Mouse (Mus musculus) intestine, postnatal 0 days (tissue): ENCODE data around the gene Adh7. TPM values are rescaled to one million over a fixed set of nuclear protein-coding genes. Genes with fewer than 3 reads are reported as not detected.

Experiments
- ATAC-seq: fragments of 200-750 bp; cut with Nextera tagmentation; 2 replicates; pipeline ENCODE4 v1.8.0; 2017; ENCODE audit warnings: mild to moderate bottlenecking, moderate TSS enrichment, moderate library complexity
- H3K27ac ChIP-seq: fragments of 300-500 bp; sonication (generic); 2 replicates; pipeline ENCODE4 v1.5.1; 2014; ENCODE audit warnings: mild to moderate bottlenecking, low read depth, low read length, moderate library complexity
- H3K27me3 ChIP-seq: fragments of 300-500 bp; sonication (generic); replicated peaks from 2 replicates; pipeline ENCODE4 v1.6.1; 2014; ENCODE audit warnings: low read length, mixed read lengths; ENCODE audit not compliant: control insufficient read depth, insufficient read depth
- H3K36me3 ChIP-seq: fragments of 300-500 bp; sonication (generic); 2 replicates; pipeline ENCODE4 v1.6.1; 2014; ENCODE audit warnings: mild to moderate bottlenecking, moderate library complexity; ENCODE audit not compliant: control insufficient read depth, insufficient read depth
- H3K4me1 ChIP-seq: fragments of 300-500 bp; sonication (generic); replicated peaks from 2 replicates; pipeline ENCODE4 v1.6.1; 2014; ENCODE audit warnings: antibody characterized with exemption, low read length, mixed read lengths; ENCODE audit not compliant: control insufficient read depth, insufficient read depth
- H3K4me2 ChIP-seq: fragments of 300-500 bp; sonication (generic); replicated peaks from 2 replicates; pipeline ENCODE4 v1.6.1; 2014; ENCODE audit warnings: low read depth, mild to moderate bottlenecking, moderate library complexity
- H3K4me3 ChIP-seq: fragments of 300-500 bp; sonication (generic); 2 replicates; pipeline ENCODE4 v1.5.1; 2014; ENCODE audit warnings: low read depth, low read length
- H3K9ac ChIP-seq: fragments of 300-500 bp; sonication (generic); 2 replicates; pipeline ENCODE4 v1.6.1; 2014; ENCODE audit warnings: mild to moderate bottlenecking, low read depth, low read length
- H3K9me3 ChIP-seq: fragments of 300-500 bp; sonication (generic); 2 replicates; pipeline ENCODE4 v1.6.1; 2016; ENCODE audit warnings: mixed run types; ENCODE audit not compliant: control insufficient read depth
- CTCF ChIP-seq: sonication (generic); IDR thresholded peaks from 2 replicates; pipeline ENCODE4 v1.5.1; 2016; ENCODE audit warnings: low read depth, mild to moderate bottlenecking, control low read depth, antibody characterized with exemption, moderate library complexity
- WGBS: fragments of 180-500 bp; shearing (Covaris S2); extraction: QIAGEN DNeasy Blood & Tissue Kit; methylation state at CpG from one replicate; pipeline ENCODE4 v1.1.7; 2014; 5-methylcytosine and 5-hydroxymethylcytosine counted together
- polyA plus RNA-seq: library from polyadenylated mRNA; unstranded; fragments of >200 nt; fragmentation: Nextera tagmentation; extraction: Ambion mirVana; gene quantifications from 2 replicates; pipeline ENCODE4 v1.2.1, GENCODE M21; 2015

The Adh7 gene
- polyA plus RNA-seq, result 0.31 and 0.64 TPM in 2 replicates

GRCm38 (mm10) chr3:138217631-138218264, at the start of gene Adh7:
Gene Adh7 (plus strand): TSS chr3:138217760.
- H3K27me3 ChIP-seq, result no peaks in the 10 kb centered on the region
- no peak for TF ChIP-seq CTCF
- no peak for ATAC-seq
- no peak within 1 kb of the TSS for H3K27ac ChIP-seq
- H3K36me3 ChIP-seq, result no peaks in the 10 kb centered on the region
- H3K4me1 ChIP-seq, result no peaks in the 10 kb centered on the region
- H3K9ac ChIP-seq, result no peak within 1 kb of the TSS
- WGBS, result 82% methylated on average over 10 of the region's 10 CpGs
- H3K9me3 ChIP-seq, result no peaks in the 10 kb centered on the region
- no peak within 1 kb of the TSS for H3K4me3 ChIP-seq
- H3K4me2 ChIP-seq, result no peak within 1 kb of the TSS

DNA sequence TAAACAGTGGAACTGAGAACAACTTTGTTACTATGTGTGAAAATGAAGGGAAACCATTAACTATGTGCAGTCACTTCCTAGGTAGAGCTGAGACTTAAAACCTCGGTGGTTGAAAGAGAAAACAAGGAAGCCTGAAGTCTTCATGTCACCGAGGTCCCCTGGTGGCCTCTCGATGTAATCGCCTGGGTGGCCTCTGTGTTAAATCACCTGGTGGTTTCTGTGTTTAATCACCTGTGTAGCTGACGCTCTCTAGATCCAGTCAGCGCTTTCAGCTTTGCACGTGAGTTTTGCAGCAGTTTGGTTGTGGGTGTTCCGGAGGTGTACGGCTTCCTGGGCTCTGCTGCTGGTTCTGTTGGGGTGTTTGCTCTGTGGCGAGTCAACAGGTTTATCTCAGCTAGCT, 44.3 kb upstream of the Adh7 start:
- Histone ChIP-seq H3K9ac (no peak overlapping the region), H3K4me3 (no peak overlapping the region), H3K4me1 (no peaks in the 10 kb centered on the region), H3K36me3 (no peaks in the 10 kb centered on the region), H3K9me3 (no peaks in the 10 kb centered on the region), H3K4me2 (no peak overlapping the region), H3K27me3 (no peaks in the 10 kb centered on the region), H3K27ac (no peak overlapping the region)
- peak; percentile 39; the same call in 1 of the 2 replicates for TF ChIP-seq CTCF
- WGBS, result 70% methylated on average over 10 of the region's 10 CpGs
- ATAC-seq, result no peak; the same call in 1 of the 2 replicates

DNA sequence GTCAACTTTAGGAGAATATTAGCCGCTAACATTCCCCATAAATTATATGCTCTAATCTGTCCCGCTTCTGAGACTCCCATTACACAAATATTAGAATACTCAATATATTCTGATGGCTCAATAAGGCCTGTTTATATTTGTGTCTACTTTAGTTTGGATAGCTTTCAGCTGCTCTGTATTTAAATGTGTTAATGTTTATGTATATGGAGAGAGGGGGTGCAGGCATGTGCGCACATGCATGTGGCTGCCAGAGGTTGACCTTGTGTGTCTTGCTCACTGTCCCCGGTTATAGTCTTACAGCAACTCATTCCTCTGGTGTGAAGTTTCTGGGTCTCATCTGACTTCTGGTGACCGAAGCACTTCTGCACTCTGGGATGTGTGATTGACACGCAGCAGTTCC, 42.0 kb upstream of the Adh7 start:
- Histone ChIP-seq H3K27me3 (no peaks in the 10 kb centered on the region), H3K4me2 (no peak overlapping the region), H3K9me3 (no peaks in the 10 kb centered on the region), H3K9ac (no peak overlapping the region), H3K27ac (no peak overlapping the region), H3K4me3 (no peak overlapping the region), H3K4me1 (no peaks in the 10 kb centered on the region), H3K36me3 (no peaks in the 10 kb centered on the region)
- no peak for TF ChIP-seq CTCF
- no peak for ATAC-seq
- 68% methylated on average over 6 of the region's 6 CpGs for WGBS

DNA sequence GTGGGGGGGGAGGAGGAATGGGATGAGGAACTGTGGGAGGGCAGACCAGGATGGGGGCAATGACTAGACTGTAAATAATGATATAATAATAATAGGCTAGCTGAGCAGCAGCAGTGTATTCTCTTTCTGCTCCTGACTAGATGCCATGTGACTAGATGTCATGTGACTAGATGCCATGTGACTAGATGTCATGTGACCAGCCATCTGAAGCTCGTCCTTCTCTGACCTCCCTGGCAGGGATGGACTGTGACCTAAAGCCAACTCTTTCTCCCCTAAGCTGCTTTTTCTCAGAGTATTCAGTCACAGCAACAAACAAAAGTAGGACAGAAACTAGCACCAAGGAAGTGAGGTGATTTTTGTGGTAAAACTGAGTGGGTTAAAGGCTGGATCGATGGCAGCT, 35.5 kb upstream of the Adh7 start:
- ATAC-seq, result no peak
- no peak for TF ChIP-seq CTCF
- Histone ChIP-seq H3K9me3 (no peaks in the 10 kb centered on the region), H3K4me1 (no peaks in the 10 kb centered on the region), H3K27me3 (no peaks in the 10 kb centered on the region), H3K27ac (no peak overlapping the region), H3K4me2 (no peak overlapping the region), H3K4me3 (no peak overlapping the region), H3K36me3 (no peaks in the 10 kb centered on the region), H3K9ac (no peak overlapping the region)
- WGBS, result 80% methylated on average over 2 of the region's 2 CpGs

GRCm38 (mm10) chr3:138183371-138183770, 34.2 kb upstream of the Adh7 start:
- Histone ChIP-seq H3K9me3 (no peaks in the 10 kb centered on the region), H3K27ac (no peak overlapping the region), H3K9ac (no peak overlapping the region), H3K4me3 (no peak overlapping the region), H3K4me2 (no peak overlapping the region), H3K36me3 (no peaks in the 10 kb centered on the region), H3K4me1 (no peaks in the 10 kb centered on the region), H3K27me3 (no peaks in the 10 kb centered on the region)
- no peak for TF ChIP-seq CTCF
- WGBS, result 81% methylated on average over 7 of the region's 7 CpGs
- no peak for ATAC-seq

DNA sequence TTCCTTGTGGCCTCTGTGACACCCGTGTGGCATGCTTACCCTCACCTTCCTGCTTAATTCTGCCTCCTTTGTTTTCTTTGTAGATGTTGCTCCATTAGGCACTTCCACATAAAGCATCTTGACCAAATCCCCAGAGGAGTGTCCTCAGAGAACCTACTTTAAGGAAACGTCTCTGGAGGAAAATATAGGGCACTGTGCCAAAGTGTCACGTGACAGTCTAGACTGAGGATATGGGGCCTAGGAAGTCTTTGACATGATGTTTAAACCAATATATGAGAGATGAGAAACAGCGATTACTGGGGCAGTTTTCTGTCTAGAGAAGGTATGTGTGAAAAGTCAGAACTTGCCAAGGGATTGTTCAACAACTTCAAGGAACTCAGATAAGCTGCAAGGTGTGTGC, 32.3 kb upstream of the Adh7 start:
- Histone ChIP-seq H3K4me2 (no peak overlapping the region), H3K36me3 (no peaks in the 10 kb centered on the region), H3K9me3 (no peaks in the 10 kb centered on the region), H3K4me1 (no peaks in the 10 kb centered on the region), H3K4me3 (no peak overlapping the region), H3K27me3 (no peaks in the 10 kb centered on the region), H3K27ac (no peak overlapping the region), H3K9ac (no peak overlapping the region)
- 27% methylated on average over 4 of the region's 4 CpGs for WGBS
- no peak for TF ChIP-seq CTCF
- peak; percentile 56 for ATAC-seq
